Mouse (Mus musculus) layer of hippocampus, adult 2 months (tissue): ENCODE measurements at regions not wholly inside any gene's neighbourhood (a gene's known extent, or its start where the extent isn't known, plus 50 kb on each side); places are given as distances from the start of the nearest gene placed in this dataset.
A peak's percentile ranks its signal among the peaks of the same experiment; 100 is the strongest.

Experiments used
- DNase-seq, 2 experiments: peaks; one replicate each; pipeline ENCODE4 v3.0.0; 2022; ENCODE audit warnings: low spot score in 2 of 2
- H3K27ac ChIP-seq: fragments of 200-600 bp; 2 replicates; pipeline ENCODE4 v1.8.1; 2022
- H3K4me3 ChIP-seq: fragments of 200-600 bp; 2 replicates; pipeline ENCODE4 v1.8.1; 2022; ENCODE audit warnings: mild to moderate bottlenecking
- CTCF ChIP-seq: fragments of 200-600 bp; conservative IDR thresholded peaks from 2 replicates; pipeline ENCODE4 v1.8.1; 2022; ENCODE audit warnings: antibody characterized with exemption, mild to moderate bottlenecking, moderate library complexity

- TF ChIP-seq CTCF = no peak
- Histone ChIP-seq H3K4me3 (no peak overlapping the region), H3K27ac (no peak overlapping the region)
- no peak for DNase-seq
Observed at GRCm38 (mm10) chr10:99652011-99652410, 107.4 kb downstream of the Csl start.

GRCm38 (mm10) chr10:99654284-99654683, 105.2 kb downstream of the Csl start:
- Histone ChIP-seq H3K27ac (no peak overlapping the region), H3K4me3 (no peak overlapping the region)
- no peak for TF ChIP-seq CTCF
- no peak for DNase-seq

DNA sequence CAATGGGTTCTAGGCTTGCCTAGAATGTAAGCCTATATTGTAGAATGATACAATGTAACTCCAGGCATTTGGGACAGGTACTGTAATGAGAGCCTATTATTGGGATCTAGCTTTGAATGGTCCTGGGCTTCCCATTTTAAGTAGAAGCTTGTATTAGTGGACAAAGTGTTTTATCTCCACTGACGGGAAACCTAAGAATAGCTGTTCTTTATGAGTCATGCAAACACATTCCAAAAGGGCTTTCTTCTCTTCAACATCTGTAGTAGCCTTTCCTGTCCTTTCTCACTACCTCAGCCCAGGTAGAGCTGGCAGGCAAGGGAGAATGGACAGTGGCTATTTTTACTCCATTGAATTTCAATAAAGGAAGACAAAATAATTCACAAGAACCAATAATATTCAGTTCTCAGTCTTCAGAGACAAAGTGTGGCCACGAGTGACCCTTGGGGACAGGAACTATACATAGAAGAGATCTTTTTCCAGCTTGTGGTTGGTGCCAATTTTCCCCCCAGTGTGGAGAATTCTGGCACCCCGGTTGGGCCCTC, 82.8 kb downstream of the Csl start:
- Histone ChIP-seq H3K27ac (no peak overlapping the region), H3K4me3 (no peak overlapping the region)
- no peak for TF ChIP-seq CTCF
- DNase-seq = no peak

DNA sequence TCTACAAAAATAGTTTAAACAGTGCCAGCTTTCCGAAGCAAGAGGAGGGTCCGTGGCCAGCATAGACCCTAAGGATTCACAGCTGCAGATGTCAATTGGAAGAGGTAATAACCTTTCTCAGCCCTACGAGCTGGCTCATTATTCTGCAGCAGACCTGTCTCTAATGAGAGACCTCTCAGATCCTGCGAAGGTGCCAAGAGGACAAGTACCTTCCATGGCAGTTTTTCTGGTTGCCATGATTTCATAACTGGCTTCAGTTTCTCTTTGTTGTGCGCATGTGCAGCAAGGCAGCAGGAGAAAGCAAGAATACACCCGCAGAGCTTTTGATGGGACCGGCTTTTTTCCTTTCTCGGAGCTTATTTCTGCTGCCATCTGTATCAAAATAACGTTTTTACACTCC, 81.4 kb downstream of the Csl start:
- Histone ChIP-seq H3K27ac (peak overlapping the region; percentile 84), H3K4me3 (peak overlapping the region; percentile 53)
- DNase-seq = peak; percentile 38 to 49
- no peak for TF ChIP-seq CTCF

- H3K27ac ChIP-seq = no peak overlapping the region
- TF ChIP-seq CTCF = no peak
- DNase-seq = no peak
- no peak overlapping the region for H3K4me3 ChIP-seq
Observed at GRCm38 (mm10) chr10:99679813-99680212, 79.6 kb downstream of the Csl start.

DNA sequence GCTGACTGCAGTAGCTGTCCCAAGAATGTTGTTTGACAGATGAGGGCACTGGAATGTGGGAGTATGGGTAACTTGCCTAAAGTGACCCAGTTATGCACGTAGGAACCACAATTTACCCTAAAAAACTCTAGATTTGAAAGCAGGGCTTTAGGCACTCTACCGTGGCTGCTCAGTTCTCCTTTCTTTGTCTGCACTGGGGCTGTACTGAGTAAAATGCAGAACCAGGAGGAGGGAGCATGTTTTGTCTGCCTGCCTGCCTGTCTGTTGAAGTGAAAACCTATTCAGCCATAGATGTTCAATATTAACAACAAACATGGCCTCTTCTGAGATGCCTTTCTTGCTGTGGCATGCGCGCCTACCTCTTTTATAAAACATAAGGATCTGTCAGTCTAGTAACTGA, 77.5 kb downstream of the Csl start:
- H3K4me3 ChIP-seq = no peak overlapping the region
- no peak for DNase-seq
- no peak overlapping the region for H3K27ac ChIP-seq
- TF ChIP-seq CTCF = no peak

- Histone ChIP-seq H3K4me3 (no peak overlapping the region), H3K27ac (no peak overlapping the region)
- TF ChIP-seq CTCF = no peak
Observed at GRCm38 (mm10) chr10:99682350-99682749, 77.1 kb downstream of the Csl start.

DNA sequence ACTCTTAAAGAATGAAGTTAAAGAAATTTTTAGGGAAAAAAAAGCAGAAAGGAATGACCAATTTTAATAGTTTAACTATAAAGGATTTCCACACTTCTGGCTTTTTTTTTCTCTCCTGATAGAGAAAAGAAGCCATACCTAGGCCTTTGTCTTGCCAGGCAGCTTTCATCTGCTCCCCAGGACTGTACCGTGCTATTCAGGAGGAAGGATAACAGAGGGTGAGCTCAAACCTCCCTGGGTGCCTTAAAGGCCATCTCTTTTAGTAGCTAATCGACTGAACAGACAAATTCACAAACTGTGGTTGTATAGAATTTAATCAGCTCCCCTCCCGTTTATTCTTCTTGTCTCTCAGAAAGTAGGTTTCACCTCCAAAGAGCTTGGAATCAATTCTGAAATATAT, 76.1 kb downstream of the Csl start:
- TF ChIP-seq CTCF = no peak
- no peak overlapping the region for H3K27ac ChIP-seq
- H3K4me3 ChIP-seq = no peak overlapping the region
- no peak for DNase-seq

More at GRCm38 (mm10) chr10:99682350-99682749, 77.1 kb downstream of the Csl start:
- DNase-seq = no peak

- H3K4me3 ChIP-seq = no peak overlapping the region
- DNase-seq = no peak
- TF ChIP-seq CTCF = no peak
- no peak overlapping the region for H3K27ac ChIP-seq
Observed at GRCm38 (mm10) chr10:99685911-99686310, 73.5 kb downstream of the Csl start.

- Histone ChIP-seq H3K4me3 (no peak overlapping the region), H3K27ac (no peak overlapping the region)
- no peak for DNase-seq
- no peak for TF ChIP-seq CTCF
Observed at GRCm38 (mm10) chr10:99687011-99687410, 72.4 kb downstream of the Csl start.

DNA sequence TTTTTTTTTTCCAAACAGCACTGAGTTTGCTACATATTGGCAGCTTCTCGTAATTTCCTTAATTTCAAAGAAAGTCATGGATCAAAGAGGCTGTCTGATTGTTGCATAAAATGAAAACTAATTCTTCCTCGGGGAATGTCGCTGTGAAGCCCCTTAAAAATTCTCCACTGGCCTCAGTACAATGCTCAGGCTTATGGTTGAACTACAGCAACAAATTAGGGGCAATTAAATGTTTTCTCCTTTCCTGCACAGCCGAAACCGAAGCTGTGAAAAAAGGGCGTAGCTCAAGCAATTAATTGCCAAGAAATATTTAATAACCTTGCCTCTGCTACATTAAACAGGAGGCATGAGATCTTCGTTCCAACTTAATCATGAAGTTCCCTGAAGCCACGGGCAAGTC, 61.8 kb downstream of the Csl start:
- Histone ChIP-seq H3K4me3 (no peak overlapping the region), H3K27ac (0 out of 2 replicates have a peak overlapping the region, but pooled peaks have one; percentile 7)
- DNase-seq = no peak
- TF ChIP-seq CTCF = no peak

GRCm38 (mm10) chr10:99699498-99699897, 60.0 kb downstream of the Csl start:
- no peak overlapping the region for H3K27ac ChIP-seq
- H3K4me3 ChIP-seq = no peak overlapping the region
- DNase-seq = no peak
- no peak for TF ChIP-seq CTCF

GRCm38 (mm10) chr10:99700052-99700777, 59.2 kb downstream of the Csl start:
- no peak for DNase-seq
- TF ChIP-seq CTCF = no peak
- no peak overlapping the region for H3K27ac ChIP-seq
- no peak overlapping the region for H3K4me3 ChIP-seq
